Mouse (Mus musculus): Measurements from ENCODE around the gene Best3. TPM values are rescaled to one million over a fixed set of nuclear protein-coding genes. Genes with fewer than 3 reads are reported as not detected.
A peak's percentile ranks its signal among the peaks of the same experiment; 100 is the strongest.
"Not testable (repeated sequence)": the region's sequence is repeated elsewhere in the genome, so short reads cannot be mapped to it uniquely, and the experiment has no call there.

The Best3 gene
- polyA plus RNA-seq, 1 experiment from 2014 or later = 0.08 TPM

DNA sequence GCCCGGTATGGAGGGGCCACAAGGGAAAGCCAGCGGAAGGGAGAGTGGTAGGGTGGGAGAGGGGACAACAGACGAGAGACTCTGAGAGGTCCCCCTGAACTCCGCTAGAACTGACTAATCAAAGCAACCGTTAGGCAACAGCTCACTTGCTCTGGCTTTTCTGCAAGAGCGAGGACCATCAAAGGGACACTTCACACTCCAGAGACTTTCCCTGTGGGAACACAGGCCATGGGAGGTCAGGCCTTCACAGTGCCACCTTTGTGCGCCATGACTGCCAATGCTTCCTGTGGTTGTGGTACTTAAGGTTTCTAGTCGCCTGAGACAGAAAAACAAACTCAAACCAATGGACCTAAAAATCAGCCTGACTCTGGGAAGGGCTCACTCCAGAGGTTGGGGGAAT lies 24.9 kb downstream of the Best3 start:
- 44% methylated on average over 8 of the region's 8 CpGs for WGBS
- Histone ChIP-seq H3K4me1 (replicated peaks) (peaks cover 6% of the 10 kb centered on the region), H3K27me3 (no peaks in the 10 kb centered on the region), H3K9ac (no peak overlapping the region), H3K36me3 (no peaks in the 10 kb centered on the region), H3K9me3 (no peaks in the 10 kb centered on the region), H3K4me2 (no peak overlapping the region), H3K27ac (no peak overlapping the region), H3K4me3 (no peak overlapping the region)
- no peak for ATAC-seq (ENCODE audit: low FRiP score)

- H3K4me2 ChIP-seq = peak overlapping the region; percentile 33
- peak; percentile 79 for ATAC-seq (ENCODE audit: low FRiP score)
- H3K27ac ChIP-seq = peak overlapping the region; percentile 35; the same call in 1 of the 2 replicates
- no peaks in the 10 kb centered on the region for H3K27me3 ChIP-seq
- no peak overlapping the region for H3K9ac ChIP-seq
- H3K4me3 ChIP-seq = no peak overlapping the region
- no peaks in the 10 kb centered on the region for H3K36me3 ChIP-seq
- H3K9me3 ChIP-seq = no peaks in the 10 kb centered on the region
- 17% methylated on average over 12 of the region's 12 CpGs for WGBS
- H3K4me1 ChIP-seq (replicated peaks) = peaks cover 15% of the 10 kb centered on the region
These were observed 27.7 kb downstream of the Best3 start for GRCm38 (mm10) chr10:117013689-117014390.

GRCm38 (mm10) chr10:117014565-117014964 lies 28.5 kb downstream of the Best3 start:
- no peak for ATAC-seq (ENCODE audit: low FRiP score)
- H3K27ac ChIP-seq = no peak overlapping the region
- no peaks in the 10 kb centered on the region for H3K27me3 ChIP-seq
- H3K36me3 ChIP-seq = no peaks in the 10 kb centered on the region
- no peak overlapping the region for H3K4me2 ChIP-seq
- no peak overlapping the region for H3K4me3 ChIP-seq
- H3K9ac ChIP-seq = no peak overlapping the region
- H3K9me3 ChIP-seq = no peaks in the 10 kb centered on the region
- WGBS = 67% methylated on average over 5 of the region's 5 CpGs
- H3K4me1 ChIP-seq (replicated peaks) = peaks cover 15% of the 10 kb centered on the region

- Histone ChIP-seq H3K4me2 (no peak overlapping the region), H3K9me3 (no peaks in the 10 kb centered on the region), H3K27ac (no peak overlapping the region), H3K36me3 (no peaks in the 10 kb centered on the region), H3K27me3 (no peaks in the 10 kb centered on the region), H3K9ac (no peak overlapping the region), H3K4me3 (no peak overlapping the region), H3K4me1 (replicated peaks) (peaks cover 23% of the 10 kb centered on the region)
- ATAC-seq (ENCODE audit: low FRiP score) = no peak
- 42% methylated on average over 7 of the region's 7 CpGs for WGBS
These were observed 32.2 kb downstream of the Best3 start for GRCm38 (mm10) chr10:117018281-117018840.

DNA sequence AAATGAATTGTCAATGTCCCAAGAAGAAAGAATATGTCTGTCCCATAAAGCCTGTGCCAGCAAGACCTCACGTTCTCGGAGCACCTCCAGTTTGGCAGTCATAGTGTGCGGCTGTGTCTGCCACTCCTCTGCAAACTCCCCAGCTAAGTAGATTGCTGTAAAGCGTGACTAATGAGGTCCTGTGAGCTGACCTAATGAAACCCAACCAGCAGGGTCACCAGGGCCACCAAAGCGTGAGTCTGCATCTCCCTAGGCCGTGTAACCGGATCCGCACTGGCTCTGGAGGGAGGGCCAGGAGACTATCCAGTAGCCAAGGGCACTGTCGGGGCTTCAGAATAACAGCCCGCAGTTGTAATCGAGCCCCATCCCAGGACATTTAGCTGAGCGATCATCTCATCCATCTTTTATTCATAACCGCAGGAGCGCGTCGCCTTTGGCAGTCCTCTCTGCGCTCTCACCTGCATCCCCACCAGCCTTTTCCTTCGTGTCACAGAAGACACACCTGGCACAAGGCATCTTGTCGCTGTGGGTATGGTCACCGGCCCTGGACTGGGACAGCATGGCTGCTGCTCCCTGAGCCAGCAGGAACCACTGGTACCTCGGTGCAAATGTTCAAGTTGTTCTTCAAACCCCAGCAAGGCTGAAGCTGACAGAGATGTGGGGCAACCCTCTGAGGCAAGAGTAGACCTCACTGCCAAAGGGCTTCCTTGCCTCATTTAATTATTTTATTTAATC lies 35.1 kb downstream of the Best3 start:
- ATAC-seq (ENCODE audit: low FRiP score) = no peak
- Histone ChIP-seq H3K36me3 (no peaks in the 10 kb centered on the region), H3K27me3 (peaks cover 7% of the 10 kb centered on the region; the same call in 1 of the 2 replicates), H3K4me3 (no peak overlapping the region), H3K4me2 (0 out of 2 replicates have a peak overlapping the region, but pooled peaks have one; percentile 4), H3K4me1 (replicated peaks) (peaks cover 17% of the 10 kb centered on the region), H3K9me3 (no peaks in the 10 kb centered on the region), H3K27ac (no peak overlapping the region), H3K9ac (peak overlapping the region; percentile 19; the same call in 1 of the 2 replicates)
- 17% methylated on average over 21 of the region's 21 CpGs for WGBS

GRCm38 (mm10) chr10:117023693-117024092 lies 37.6 kb downstream of the Best3 start:
- Histone ChIP-seq H3K27ac (no peak overlapping the region), H3K4me1 (replicated peaks) (peaks cover 8% of the 10 kb centered on the region), H3K9ac (no peak overlapping the region), H3K9me3 (no peaks in the 10 kb centered on the region), H3K4me3 (no peak overlapping the region), H3K4me2 (no peak overlapping the region), H3K27me3 (peaks cover 7% of the 10 kb centered on the region; the same call in 1 of the 2 replicates), H3K36me3 (no peaks in the 10 kb centered on the region)
- 70% methylated on average over 16 of the region's 16 CpGs for WGBS
- no peak for ATAC-seq (ENCODE audit: low FRiP score)

GRCm38 (mm10) chr10:117025776-117026175 lies 39.7 kb downstream of the Best3 start:
- not testable (repeated sequence) for H3K4me2 ChIP-seq; H3K27ac ChIP-seq; H3K9ac ChIP-seq; H3K9me3 ChIP-seq; H3K27me3 ChIP-seq; H3K4me1 ChIP-seq (replicated peaks); ATAC-seq (ENCODE audit: low FRiP score); H3K4me3 ChIP-seq; H3K36me3 ChIP-seq

DNA sequence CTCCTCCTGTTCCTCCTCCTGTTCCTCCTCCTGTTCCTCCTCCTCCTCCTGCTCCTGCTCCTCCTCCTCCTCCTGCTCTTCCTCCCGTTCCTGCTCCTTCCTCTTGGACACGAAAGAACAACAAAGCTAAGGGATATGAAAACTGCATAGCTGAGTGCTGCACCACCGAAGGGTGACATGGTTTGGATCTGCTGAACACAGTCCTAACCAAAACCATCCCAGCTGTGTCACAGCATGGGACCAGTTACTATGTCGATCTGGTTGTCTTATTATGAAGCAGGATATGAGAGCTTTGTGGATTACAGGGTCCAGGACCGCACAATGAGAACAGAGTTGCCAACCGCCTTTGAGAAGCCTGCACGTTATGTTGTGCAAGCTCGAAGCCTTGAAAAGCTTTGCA lies 40.1 kb downstream of the Best3 start:
- Histone ChIP-seq H3K27ac (no peak overlapping the region), H3K4me1 (replicated peaks) (peaks cover 4% of the 10 kb centered on the region), H3K4me3 (no peak overlapping the region), H3K9me3 (no peaks in the 10 kb centered on the region), H3K36me3 (no peaks in the 10 kb centered on the region), H3K4me2 (no peak overlapping the region), H3K27me3 (peaks cover 7% of the 10 kb centered on the region; the same call in 1 of the 2 replicates), H3K9ac (no peak overlapping the region)
- no peak for ATAC-seq (ENCODE audit: low FRiP score)
- 84% methylated on average over 8 of the region's 8 CpGs for WGBS

GRCm38 (mm10) chr10:117031160-117031559 lies 45.0 kb downstream of the Best3 start:
- WGBS = 91% methylated on average over 3 of the region's 3 CpGs
- Histone ChIP-seq H3K27ac (no peak overlapping the region), H3K36me3 (no peaks in the 10 kb centered on the region), H3K4me2 (no peak overlapping the region), H3K4me3 (no peak overlapping the region), H3K4me1 (replicated peaks) (no peaks in the 10 kb centered on the region), H3K9ac (no peak overlapping the region), H3K27me3 (no peaks in the 10 kb centered on the region), H3K9me3 (no peaks in the 10 kb centered on the region)
- ATAC-seq (ENCODE audit: low FRiP score) = no peak

DNA sequence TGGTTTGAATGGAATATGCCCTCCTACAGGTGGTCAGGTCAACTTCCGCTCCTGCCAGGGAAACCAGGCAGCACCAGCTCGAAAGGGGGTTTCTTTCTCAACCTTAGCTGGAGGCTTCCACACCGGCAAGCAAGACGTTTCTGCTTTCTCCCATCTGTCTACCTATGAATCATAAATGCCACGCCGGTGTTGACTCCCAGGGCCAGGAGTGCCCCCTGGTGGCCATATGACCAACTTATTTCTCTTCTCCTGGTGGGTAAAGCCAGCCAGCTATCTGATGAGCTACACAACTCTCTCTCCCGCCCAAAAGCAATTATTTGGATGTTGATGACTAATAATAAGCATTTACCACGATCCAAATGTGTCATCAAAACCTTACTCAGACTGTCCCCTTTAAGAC lies 47.7 kb downstream of the Best3 start:
- WGBS = 25% methylated on average over 8 of the region's 8 CpGs
- H3K36me3 ChIP-seq = no peaks in the 10 kb centered on the region
- H3K27ac ChIP-seq = no peak overlapping the region
- H3K4me1 ChIP-seq (replicated peaks) = no peaks in the 10 kb centered on the region
- ATAC-seq (ENCODE audit: low FRiP score) = no peak
- no peak overlapping the region for H3K4me3 ChIP-seq
- H3K9me3 ChIP-seq = no peaks in the 10 kb centered on the region
- no peaks in the 10 kb centered on the region for H3K27me3 ChIP-seq
- no peak overlapping the region for H3K9ac ChIP-seq
- H3K4me2 ChIP-seq = no peak overlapping the region

DNA sequence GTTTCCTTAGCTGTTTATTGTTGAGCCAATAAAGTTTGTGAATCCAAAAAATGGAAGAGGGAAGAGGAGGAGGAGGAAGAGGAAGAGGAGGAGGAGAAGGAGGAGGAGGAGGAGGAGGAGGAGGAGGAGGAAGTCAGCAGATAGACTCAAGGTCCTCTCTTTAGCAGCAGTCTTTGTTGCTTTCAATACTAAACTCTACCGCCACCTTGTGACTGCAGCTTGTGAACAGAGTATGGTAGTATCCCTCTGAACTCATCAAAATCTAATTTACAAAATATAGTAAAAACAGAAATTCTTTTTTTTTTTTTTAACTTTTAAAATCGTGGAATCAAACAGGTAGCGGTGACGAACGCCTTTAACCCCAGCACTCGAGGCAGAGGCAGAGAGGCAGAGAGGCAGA lies 54.2 kb downstream of the Best3 start:
- Histone ChIP-seq H3K4me1 (replicated peaks) (0 out of 2 replicates have a peak, but pooled peaks cover 3% of the 10 kb centered on the region), H3K9me3 (no peaks in the 10 kb centered on the region), H3K36me3 (no peaks in the 10 kb centered on the region), H3K27me3 (no peaks in the 10 kb centered on the region), H3K4me2 (no peak overlapping the region), H3K27ac (no peak overlapping the region), H3K4me3 (no peak overlapping the region), H3K9ac (no peak overlapping the region)
- no peak for ATAC-seq (ENCODE audit: low FRiP score)
- 68% methylated on average over 6 of the region's 6 CpGs for WGBS

GRCm38 (mm10) chr10:117042295-117042694 lies 56.2 kb downstream of the Best3 start:
- ATAC-seq (ENCODE audit: low FRiP score) = no peak
- H3K4me1 ChIP-seq (replicated peaks) = peaks cover 12% of the 10 kb centered on the region; the same call in 1 of the 2 replicates
- H3K9ac ChIP-seq = no peak overlapping the region
- no peaks in the 10 kb centered on the region; the same call in 1 of the 2 replicates for H3K27me3 ChIP-seq
- H3K27ac ChIP-seq = no peak overlapping the region
- H3K9me3 ChIP-seq = no peaks in the 10 kb centered on the region
- 85% methylated on average over 14 of the region's 14 CpGs for WGBS
- no peaks in the 10 kb centered on the region for H3K36me3 ChIP-seq
- no peak overlapping the region for H3K4me3 ChIP-seq
- no peak overlapping the region for H3K4me2 ChIP-seq
